Mouse (Mus musculus): ENCODE results near the gene Ptpn3. TPM values are rescaled to one million over a fixed set of nuclear protein-coding genes. Genes with fewer than 3 reads are reported as not detected.
"Not testable (repeated sequence)": the region's sequence is repeated elsewhere in the genome, so short reads cannot be mapped to it uniquely, and the experiment has no call there.

Gene Ptpn3
- polyA plus RNA-seq, 1 experiment from 2014 or later, result 5.5 TPM

- no peak for ATAC-seq (ENCODE audit: low FRiP score)
- WGBS, result 84% methylated on average over 8 of the region's 8 CpGs
- Histone ChIP-seq H3K36me3 (replicated peaks; ENCODE audit: control insufficient read depth, insufficient read depth) (no peaks in the 10 kb centered on the region), H3K9ac (no peak overlapping the region), H3K27me3 (ENCODE audit: control insufficient read depth, insufficient read depth, low read length) (peaks cover 3% of the 10 kb centered on the region; the same call in 1 of the 2 replicates), H3K4me3 (replicated peaks; ENCODE audit: low read length) (no peak overlapping the region), H3K4me2 (replicated peaks) (no peak overlapping the region), H3K9me3 (ENCODE audit: control insufficient read depth, low read length) (no peaks in the 10 kb centered on the region), H3K4me1 (replicated peaks; ENCODE audit: control insufficient read depth, insufficient read depth, low read length) (peaks cover 13% of the 10 kb centered on the region; the same call in 1 of the 2 replicates), H3K27ac (no peak overlapping the region)
- DNase-seq (ENCODE audit: low spot score), result no peak
Measured at GRCm38 (mm10) chr4:57270991-57271390, 30.6 kb downstream of the Ptpn3 start.

DNA sequence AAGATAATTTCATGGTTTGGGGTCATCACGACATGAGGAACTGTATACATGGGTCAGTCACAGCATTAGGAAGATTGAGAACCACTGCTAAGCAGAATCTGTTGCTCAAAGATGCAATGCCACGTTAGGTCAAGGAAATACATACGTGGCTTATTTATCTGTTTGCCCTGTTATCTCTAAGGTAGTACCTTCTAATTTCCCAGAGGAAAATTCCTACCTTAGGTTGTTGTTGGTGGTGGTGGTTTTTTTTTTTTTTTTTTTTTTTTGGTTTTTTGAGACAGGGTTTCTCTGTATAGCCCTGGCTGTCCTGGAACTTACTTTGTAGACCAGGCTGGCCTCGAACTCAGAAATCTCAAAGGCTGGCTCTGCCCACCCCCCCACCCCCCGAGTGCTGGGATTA lies 31.1 kb downstream of the Ptpn3 start:
- H3K27me3 ChIP-seq (ENCODE audit: control insufficient read depth, insufficient read depth, low read length); H3K9ac ChIP-seq; H3K36me3 ChIP-seq (replicated peaks; ENCODE audit: control insufficient read depth, insufficient read depth); H3K27ac ChIP-seq; H3K4me3 ChIP-seq (replicated peaks; ENCODE audit: low read length); H3K4me2 ChIP-seq (replicated peaks); H3K9me3 ChIP-seq (ENCODE audit: control insufficient read depth, low read length); DNase-seq (ENCODE audit: low spot score); ATAC-seq (ENCODE audit: low FRiP score): not testable (repeated sequence)
- 98% methylated on average over 5 of the region's 5 CpGs for WGBS
- peaks cover 13% of the 10 kb centered on the region; the same call in 1 of the 2 replicates for H3K4me1 ChIP-seq (replicated peaks; ENCODE audit: control insufficient read depth, insufficient read depth, low read length)

DNA sequence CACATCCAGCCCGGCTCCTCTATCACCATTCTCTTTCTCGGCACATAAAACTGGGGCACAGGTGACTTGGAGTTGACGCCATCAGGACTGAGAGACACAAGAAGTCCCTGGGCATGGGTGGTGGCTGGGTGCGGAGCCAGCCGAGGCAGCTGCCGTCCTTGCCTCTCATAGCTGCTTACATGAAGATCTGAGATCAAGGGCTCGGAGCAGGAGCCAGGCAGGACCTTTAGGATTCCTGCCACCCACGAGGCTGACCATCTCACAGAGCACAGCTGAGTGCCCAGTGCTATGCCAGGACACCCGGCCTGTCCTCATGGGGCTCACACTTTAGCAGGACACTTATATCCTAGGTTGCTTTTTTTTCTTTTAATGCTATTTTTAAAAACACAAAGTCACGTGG lies 32.3 kb downstream of the Ptpn3 start:
- Histone ChIP-seq H3K4me3 (replicated peaks; ENCODE audit: low read length) (no peak overlapping the region), H3K9me3 (ENCODE audit: control insufficient read depth, low read length) (no peaks in the 10 kb centered on the region), H3K4me1 (replicated peaks; ENCODE audit: control insufficient read depth, insufficient read depth, low read length) (peaks cover 10% of the 10 kb centered on the region; the same call in 1 of the 2 replicates), H3K9ac (no peak overlapping the region), H3K27me3 (ENCODE audit: control insufficient read depth, insufficient read depth, low read length) (peaks cover 3% of the 10 kb centered on the region; the same call in 1 of the 2 replicates), H3K27ac (no peak overlapping the region), H3K36me3 (replicated peaks; ENCODE audit: control insufficient read depth, insufficient read depth) (no peaks in the 10 kb centered on the region), H3K4me2 (replicated peaks) (no peak overlapping the region)
- WGBS, result 91% methylated on average over 10 of the region's 10 CpGs
- ATAC-seq (ENCODE audit: low FRiP score) (no peak), DNase-seq (ENCODE audit: low spot score) (no peak)

DNA sequence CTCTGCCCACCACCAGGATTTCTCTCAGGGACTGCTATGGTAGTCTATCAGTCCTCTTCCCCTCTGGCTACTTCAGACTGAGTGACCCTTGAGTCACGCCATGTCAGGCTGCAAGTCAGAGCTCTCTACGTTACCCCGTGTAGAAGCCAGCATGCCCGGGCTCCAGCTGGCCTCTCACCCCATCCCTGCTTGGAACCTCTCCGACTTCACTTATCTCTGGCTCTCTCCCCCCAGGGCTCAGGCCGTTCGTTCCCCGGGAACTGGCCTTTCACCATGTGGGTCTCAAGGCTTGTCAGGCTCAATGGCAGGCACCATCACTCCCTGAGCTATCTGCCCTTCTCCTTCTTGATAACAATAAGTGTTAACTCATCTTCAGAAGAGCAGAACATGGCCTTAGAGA lies 33.3 kb downstream of the Ptpn3 start:
- Histone ChIP-seq H3K27me3 (ENCODE audit: control insufficient read depth, insufficient read depth, low read length) (peaks cover 3% of the 10 kb centered on the region; the same call in 1 of the 2 replicates), H3K27ac (no peak overlapping the region), H3K4me2 (replicated peaks) (no peak overlapping the region)

GRCm38 (mm10) chr4:57266389-57266788 lies 35.2 kb downstream of the Ptpn3 start:
- Histone ChIP-seq H3K9me3 (ENCODE audit: control insufficient read depth, low read length) (no peaks in the 10 kb centered on the region), H3K27ac (no peak overlapping the region), H3K9ac (no peak overlapping the region), H3K4me1 (replicated peaks; ENCODE audit: control insufficient read depth, insufficient read depth, low read length) (no peaks in the 10 kb centered on the region), H3K36me3 (replicated peaks; ENCODE audit: control insufficient read depth, insufficient read depth) (no peaks in the 10 kb centered on the region), H3K4me2 (replicated peaks) (no peak overlapping the region), H3K4me3 (replicated peaks; ENCODE audit: low read length) (no peak overlapping the region), H3K27me3 (ENCODE audit: control insufficient read depth, insufficient read depth, low read length) (no peaks in the 10 kb centered on the region)
- 87% methylated on average over 9 of the region's 9 CpGs for WGBS
- DNase-seq (ENCODE audit: low spot score) (no peak), ATAC-seq (ENCODE audit: low FRiP score) (no peak)

More for the DNA sequence above, 33.3 kb downstream of the Ptpn3 start:
- ATAC-seq (ENCODE audit: low FRiP score) (no peak), DNase-seq (ENCODE audit: low spot score) (no peak)
- Histone ChIP-seq H3K36me3 (replicated peaks; ENCODE audit: control insufficient read depth, insufficient read depth) (no peaks in the 10 kb centered on the region), H3K4me3 (replicated peaks; ENCODE audit: low read length) (no peak overlapping the region), H3K4me1 (replicated peaks; ENCODE audit: control insufficient read depth, insufficient read depth, low read length) (peaks cover 6% of the 10 kb centered on the region; the same call in 1 of the 2 replicates), H3K9me3 (ENCODE audit: control insufficient read depth, low read length) (no peaks in the 10 kb centered on the region), H3K9ac (no peak overlapping the region)
- 85% methylated on average over 8 of the region's 8 CpGs for WGBS

DNA sequence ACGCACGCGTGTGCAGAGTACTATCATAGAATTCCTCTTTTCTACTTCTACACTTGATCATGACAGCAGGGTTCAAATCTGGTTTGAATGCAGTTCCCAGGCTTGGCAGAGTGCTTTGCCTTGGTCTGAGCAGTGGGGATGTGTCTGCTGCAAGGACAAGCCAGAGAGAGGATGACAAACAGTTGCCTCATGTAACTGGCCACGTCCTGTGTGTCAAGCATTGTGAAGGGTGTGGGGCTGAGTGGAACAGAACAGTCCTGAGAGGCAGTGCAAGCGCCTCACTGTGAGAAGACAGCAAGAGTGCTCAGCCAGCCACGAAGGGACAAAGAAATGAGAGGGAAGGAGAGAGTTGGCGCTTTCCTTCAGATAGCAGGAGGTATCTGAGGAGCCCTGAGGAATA lies 37.9 kb downstream of the Ptpn3 start:
- Histone ChIP-seq H3K4me1 (replicated peaks; ENCODE audit: control insufficient read depth, insufficient read depth, low read length) (0 out of 2 replicates have a peak, but pooled peaks cover 3% of the 10 kb centered on the region), H3K9me3 (ENCODE audit: control insufficient read depth, low read length) (no peaks in the 10 kb centered on the region), H3K9ac (no peak overlapping the region), H3K27ac (no peak overlapping the region), H3K4me3 (replicated peaks; ENCODE audit: low read length) (no peak overlapping the region), H3K36me3 (replicated peaks; ENCODE audit: control insufficient read depth, insufficient read depth) (no peaks in the 10 kb centered on the region), H3K4me2 (replicated peaks) (no peak overlapping the region), H3K27me3 (ENCODE audit: control insufficient read depth, insufficient read depth, low read length) (no peaks in the 10 kb centered on the region)
- ATAC-seq (ENCODE audit: low FRiP score) (no peak), DNase-seq (ENCODE audit: low spot score) (no peak)
- WGBS, result 74% methylated on average over 7 of the region's 7 CpGs

DNA sequence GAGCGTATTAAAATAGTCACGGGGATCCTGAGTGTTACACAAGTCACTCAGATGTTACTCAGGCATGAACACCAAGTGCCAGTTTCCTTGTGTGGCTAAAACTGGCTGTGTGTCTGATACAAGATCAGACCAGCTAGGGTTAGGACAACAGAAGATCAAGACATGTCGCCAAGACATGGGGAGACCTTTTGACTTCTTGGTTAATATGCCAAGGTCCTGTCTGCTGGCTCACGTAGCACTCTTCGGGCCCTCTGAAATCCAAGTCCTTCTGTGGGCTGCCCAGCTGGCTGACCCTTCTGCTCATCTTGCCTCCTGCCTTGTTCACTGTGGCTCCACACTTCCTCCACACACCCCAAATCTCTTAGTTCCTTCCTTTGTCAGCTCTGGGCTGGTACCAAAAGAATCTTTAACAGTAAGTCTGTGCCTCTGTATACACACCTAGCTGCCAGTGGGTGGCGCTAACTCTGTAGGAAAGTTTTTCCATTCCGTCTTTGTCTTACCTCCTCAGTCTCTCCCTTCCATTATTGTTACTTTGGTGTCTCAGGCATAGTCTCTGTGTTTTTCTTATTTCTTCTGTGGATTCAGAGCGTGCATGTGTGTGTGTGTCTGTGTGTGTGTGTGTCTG lies 38.5 kb downstream of the Ptpn3 start:
- no peak overlapping the region for H3K4me2 ChIP-seq (replicated peaks)
- H3K9me3 ChIP-seq (ENCODE audit: control insufficient read depth, low read length), result no peaks in the 10 kb centered on the region
- H3K9ac ChIP-seq, result no peak overlapping the region
- peaks cover 8% of the 10 kb centered on the region; the same call in 1 of the 2 replicates for H3K4me1 ChIP-seq (replicated peaks; ENCODE audit: control insufficient read depth, insufficient read depth, low read length)
- no peaks in the 10 kb centered on the region for H3K27me3 ChIP-seq (ENCODE audit: control insufficient read depth, insufficient read depth, low read length)
- H3K4me3 ChIP-seq (replicated peaks; ENCODE audit: low read length), result no peak overlapping the region
- WGBS, result 72% methylated on average over 8 of the region's 8 CpGs
- ATAC-seq (ENCODE audit: low FRiP score) (no peak), DNase-seq (ENCODE audit: low spot score) (no peak)
- no peaks in the 10 kb centered on the region for H3K36me3 ChIP-seq (replicated peaks; ENCODE audit: control insufficient read depth, insufficient read depth)
- H3K27ac ChIP-seq, result no peak overlapping the region

DNA sequence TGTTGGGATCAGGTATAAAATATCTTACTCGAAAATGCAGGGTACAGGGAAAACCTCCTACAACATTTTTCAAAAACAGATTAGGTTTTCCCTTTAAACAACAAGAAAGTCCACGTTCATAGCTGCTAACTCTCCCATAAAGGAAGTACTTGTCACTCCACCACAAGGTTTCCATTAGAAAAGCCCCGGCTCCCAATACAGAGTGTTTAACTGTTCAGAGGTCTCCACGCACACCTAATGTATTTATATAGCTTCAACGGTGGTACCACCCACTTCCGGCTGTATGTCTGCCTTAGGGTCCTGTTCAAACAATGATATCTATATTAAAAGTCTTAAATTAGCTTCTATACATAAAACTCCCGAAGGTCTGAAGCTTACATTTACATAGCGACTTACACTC lies 39.2 kb downstream of the Ptpn3 start:
- no peaks in the 10 kb centered on the region for H3K36me3 ChIP-seq (replicated peaks; ENCODE audit: control insufficient read depth, insufficient read depth)
- no peaks in the 10 kb centered on the region for H3K9me3 ChIP-seq (ENCODE audit: control insufficient read depth, low read length)
- H3K27me3 ChIP-seq (ENCODE audit: control insufficient read depth, insufficient read depth, low read length), result no peaks in the 10 kb centered on the region
- no peak for ATAC-seq (ENCODE audit: low FRiP score)
- no peak overlapping the region for H3K27ac ChIP-seq
- no peak for DNase-seq (ENCODE audit: low spot score)
- WGBS, result 88% methylated on average over 8 of the region's 8 CpGs
- H3K4me3 ChIP-seq (replicated peaks; ENCODE audit: low read length), result no peak overlapping the region
- no peak overlapping the region for H3K9ac ChIP-seq
- no peak overlapping the region for H3K4me2 ChIP-seq (replicated peaks)
- peaks cover 11% of the 10 kb centered on the region; the same call in 1 of the 2 replicates for H3K4me1 ChIP-seq (replicated peaks; ENCODE audit: control insufficient read depth, insufficient read depth, low read length)

DNA sequence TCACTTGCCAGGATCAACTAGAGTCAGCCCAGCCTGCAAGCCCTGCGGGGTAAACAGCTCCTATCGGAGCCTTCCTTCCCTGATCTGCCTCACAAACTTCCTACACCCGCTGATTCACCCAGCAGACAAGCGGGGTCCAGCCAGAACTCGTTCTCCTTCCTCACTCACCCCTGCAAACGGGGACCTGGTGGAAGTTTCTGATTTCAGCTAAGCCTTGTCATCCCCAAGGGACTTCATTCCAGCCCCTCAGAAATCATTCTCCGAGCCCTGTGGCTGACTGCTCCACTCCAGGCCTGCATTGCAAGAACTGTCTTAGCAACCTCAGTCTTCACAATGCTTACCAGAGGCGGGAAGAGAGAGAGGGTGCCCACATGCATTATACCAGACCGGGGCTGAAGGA lies 39.8 kb downstream of the Ptpn3 start:
- ATAC-seq (ENCODE audit: low FRiP score) (no peak), DNase-seq (ENCODE audit: low spot score) (no peak)
- WGBS, result 76% methylated on average over 9 of the region's 9 CpGs
- Histone ChIP-seq H3K9ac (no peak overlapping the region), H3K9me3 (ENCODE audit: control insufficient read depth, low read length) (no peaks in the 10 kb centered on the region), H3K27me3 (ENCODE audit: control insufficient read depth, insufficient read depth, low read length) (no peaks in the 10 kb centered on the region), H3K27ac (no peak overlapping the region), H3K4me3 (replicated peaks; ENCODE audit: low read length) (no peak overlapping the region), H3K4me1 (replicated peaks; ENCODE audit: control insufficient read depth, insufficient read depth, low read length) (peaks cover 11% of the 10 kb centered on the region; the same call in 1 of the 2 replicates), H3K4me2 (replicated peaks) (no peak overlapping the region), H3K36me3 (replicated peaks; ENCODE audit: control insufficient read depth, insufficient read depth) (no peaks in the 10 kb centered on the region)
